Mouse (Mus musculus) v-Abl transformed pro-B cells (cell line): ENCODE results near the gene Rbfox1.

Experiments used
- in situ Hi-C, 2 experiments: fragments of 400-800 bp; cut with MboI; formaldehyde crosslinking; loops; one replicate each; pipeline ENCODE4 v1.15.1; 2025; ENCODE audit not compliant: unreplicated experiment in 2 of 2

The Rbfox1 gene

DNA sequence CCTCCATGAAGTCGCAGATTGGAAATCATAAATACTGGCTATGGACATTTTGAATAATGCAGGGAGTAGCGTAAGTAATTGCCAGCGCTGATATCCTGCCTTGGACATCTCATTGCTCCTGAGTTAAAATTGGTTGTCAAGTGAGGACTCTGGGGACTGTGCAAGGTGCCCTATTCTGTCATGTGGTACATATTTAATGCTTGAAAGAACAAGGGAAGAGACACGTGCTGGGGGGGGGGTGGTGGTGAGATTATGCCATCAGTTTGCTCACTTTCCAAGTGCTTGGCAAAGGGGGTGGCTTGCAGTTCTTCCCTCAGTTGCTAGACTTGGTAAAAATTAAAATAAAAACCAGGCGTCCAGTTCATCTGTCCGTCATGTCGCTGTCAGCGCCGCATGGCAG is 462.9 kb downstream of the Rbfox1 start:
- in situ Hi-C loops = no loop called here

GRCm38 (mm10) chr16:6348581-6349241 is 463.6 kb downstream of the Rbfox1 start:
- in situ Hi-C loops = no loop called here

DNA sequence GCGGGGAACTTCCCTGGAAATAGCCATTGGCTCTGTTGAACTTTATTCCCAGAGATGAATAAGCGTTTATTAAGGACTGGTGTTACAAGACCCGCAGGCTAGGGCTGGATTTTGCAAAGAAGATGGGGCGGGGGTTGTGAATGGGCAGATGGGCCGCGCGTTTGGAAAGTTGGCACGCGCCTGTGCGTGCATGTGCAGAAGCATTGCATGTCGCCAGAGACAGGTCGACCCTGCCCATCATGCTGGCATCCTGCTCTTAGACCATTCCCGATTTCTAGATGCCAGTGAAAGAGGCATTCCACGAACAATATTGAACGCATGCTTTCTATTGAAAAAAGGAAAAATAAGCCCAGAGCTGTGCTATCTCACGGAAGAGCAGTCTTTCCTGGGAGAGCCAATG is 464.2 kb downstream of the Rbfox1 start:
- in situ Hi-C loops = no loop called here

GRCm38 (mm10) chr16:6350256-6350655 is 465.1 kb downstream of the Rbfox1 start:
- in situ Hi-C loops = no loop called here

DNA sequence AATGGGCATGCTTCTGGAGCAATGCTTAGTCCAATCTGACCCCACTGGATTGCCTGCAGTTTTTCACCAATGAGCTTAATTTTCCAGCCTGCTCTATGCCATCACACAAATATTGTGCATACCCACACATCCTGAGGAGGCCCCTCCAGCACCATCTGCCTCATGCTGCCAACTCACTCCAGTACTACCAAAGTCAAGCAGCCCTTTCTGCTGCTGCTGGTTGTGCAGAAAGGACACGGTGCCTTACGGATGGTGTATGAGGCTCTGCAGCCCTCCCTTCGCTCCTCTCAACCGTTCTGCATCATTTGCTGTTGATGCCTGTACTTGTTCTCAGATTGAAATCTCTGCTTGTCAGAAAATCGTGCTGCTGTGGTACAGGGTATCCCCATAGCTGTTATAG is 468.0 kb downstream of the Rbfox1 start:
- in situ Hi-C loops = no loop called here

DNA sequence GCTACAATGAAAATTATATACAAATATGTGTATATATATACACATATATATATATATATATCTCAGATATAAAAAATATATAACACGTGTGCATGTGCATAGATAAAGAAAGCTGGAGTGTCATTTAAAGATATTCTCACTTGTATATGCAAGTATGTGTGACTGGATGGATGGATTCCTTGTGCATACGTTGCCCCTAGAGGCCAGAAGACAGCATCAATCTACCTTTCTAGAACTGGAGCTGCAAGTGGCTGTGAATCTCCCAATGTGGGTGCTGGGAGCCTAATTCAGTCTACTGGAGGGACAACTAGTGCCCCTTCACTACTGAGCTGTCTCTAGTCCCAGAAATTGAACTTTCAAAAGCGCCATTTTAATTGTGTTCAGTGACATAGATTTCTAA is 471.8 kb downstream of the Rbfox1 start:
- in situ Hi-C loops = no loop called here

GRCm38 (mm10) chr16:6365793-6366192 is 480.6 kb downstream of the Rbfox1 start:
- in situ Hi-C loops = no loop called here

- in situ Hi-C loops = no loop called here
These were observed 481.5 kb downstream of the Rbfox1 start for GRCm38 (mm10) chr16:6366649-6367048.

DNA sequence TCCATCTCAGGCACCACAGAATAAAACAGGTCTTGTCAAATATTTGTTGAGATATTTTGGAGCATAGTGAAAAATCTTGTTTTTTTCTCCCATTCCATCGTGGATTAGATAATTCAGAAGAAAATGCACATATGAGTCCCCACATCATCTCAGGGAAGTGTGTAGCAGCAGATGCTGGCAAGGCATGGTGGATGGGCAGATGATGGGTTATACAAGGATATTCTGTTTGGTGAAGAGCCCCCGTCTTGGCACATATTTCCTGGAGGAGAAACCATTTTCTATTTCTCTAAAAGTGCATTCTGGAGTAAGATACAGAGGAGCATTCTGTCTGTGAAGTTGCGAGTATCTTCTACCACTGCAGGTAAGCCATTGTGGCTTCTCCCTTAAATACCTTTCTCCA is 495.8 kb downstream of the Rbfox1 start:
- in situ Hi-C loops = no loop called here

- in situ Hi-C loops = no loop called here
These were observed 496.4 kb downstream of the Rbfox1 start for GRCm38 (mm10) chr16:6381572-6381971.

DNA sequence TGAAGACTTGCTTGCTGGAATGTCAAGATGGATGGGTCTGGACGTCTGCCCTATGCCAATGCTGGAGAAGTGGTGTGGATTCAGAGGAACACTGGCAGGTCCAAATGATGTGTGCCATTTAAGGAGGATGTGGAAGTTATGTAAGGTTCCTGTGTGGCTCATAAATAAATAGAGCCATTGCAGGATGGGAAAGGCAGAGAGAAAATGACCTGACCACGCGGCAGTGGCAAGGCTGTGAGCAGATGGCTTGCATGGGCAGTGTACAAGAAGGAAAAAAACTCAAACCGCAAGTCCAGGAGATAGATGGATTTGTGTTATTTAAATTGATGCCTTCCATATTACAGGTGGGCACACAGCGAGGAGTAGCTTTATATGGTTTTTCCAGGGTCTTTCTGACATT is 497.6 kb downstream of the Rbfox1 start:
- in situ Hi-C loops = no loop called here

GRCm38 (mm10) chr16:6390278-6390930 is 505.2 kb downstream of the Rbfox1 start:
- in situ Hi-C loops = no loop called here

DNA sequence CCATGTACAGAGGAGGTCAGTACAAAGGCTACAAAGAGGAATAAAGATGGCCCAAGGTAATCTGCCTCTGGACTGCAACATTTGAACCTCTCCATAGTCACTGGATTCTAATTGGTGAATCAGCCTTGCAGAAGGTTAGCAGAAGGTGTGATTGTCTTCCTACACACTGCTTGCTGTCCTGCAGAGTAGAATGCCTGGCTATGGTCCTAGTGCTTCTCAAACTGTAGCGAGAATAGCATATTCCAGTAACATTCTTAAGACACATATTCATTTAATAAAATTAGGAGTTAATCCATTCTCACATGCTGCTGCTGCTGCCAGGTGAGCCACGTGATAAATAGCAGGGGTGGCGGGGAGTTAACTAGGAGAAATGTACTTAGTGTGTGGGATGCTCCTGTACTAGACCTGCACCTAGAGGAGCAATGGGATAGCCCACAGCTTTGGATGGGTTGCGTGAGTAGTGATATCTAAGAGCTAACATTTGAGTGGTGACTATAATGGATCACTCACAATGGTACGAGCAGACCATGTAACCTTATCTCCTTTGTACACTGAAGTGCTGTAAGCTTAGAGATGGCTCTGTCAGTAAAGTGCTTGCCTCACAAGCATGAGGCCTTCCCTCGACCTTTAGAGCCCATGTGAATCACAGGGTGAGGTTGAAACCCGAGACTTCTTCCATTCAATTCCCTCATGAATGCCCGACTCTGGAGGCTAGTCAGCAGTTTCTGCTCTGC is 511.7 kb downstream of the Rbfox1 start:
- in situ Hi-C loops = no loop called here

DNA sequence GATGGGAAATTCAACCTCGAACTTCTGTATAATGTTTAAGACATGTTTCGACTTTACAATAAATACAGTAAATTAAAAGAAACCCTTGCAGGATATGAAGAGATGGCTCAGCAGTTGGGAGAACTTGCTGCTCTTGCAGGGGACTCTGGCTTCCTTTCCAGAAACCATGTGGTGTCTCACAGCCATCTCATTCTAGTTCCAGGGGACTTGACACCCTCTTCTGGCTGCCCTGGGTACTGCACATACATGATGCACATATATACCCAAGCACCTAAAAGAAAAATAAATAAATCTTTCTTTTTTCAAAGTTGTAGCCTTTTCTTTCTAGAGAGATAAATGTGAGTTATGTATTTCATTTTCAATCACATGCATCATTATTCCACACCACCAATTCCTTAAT is 512.5 kb downstream of the Rbfox1 start:
- in situ Hi-C loops = no loop called here

DNA sequence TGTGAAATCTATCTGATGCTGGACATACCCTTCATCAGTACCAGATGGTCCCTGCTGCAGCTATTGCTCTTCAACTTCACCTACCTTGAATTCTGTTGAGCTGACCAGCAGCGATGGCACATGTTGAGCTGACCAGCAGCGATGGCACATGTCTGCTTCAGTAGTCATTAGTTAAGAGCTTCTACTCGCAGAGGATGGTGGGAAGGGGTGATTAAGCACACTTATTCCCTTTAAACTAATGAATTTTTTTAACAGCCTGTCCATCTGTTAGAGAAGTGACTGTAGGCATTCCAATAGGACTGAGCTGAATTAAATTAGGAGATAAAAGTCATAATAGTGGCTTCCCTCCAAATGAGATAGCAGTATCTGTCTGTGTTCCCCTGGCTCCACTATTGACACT is 517.7 kb downstream of the Rbfox1 start:
- in situ Hi-C loops = no loop called here

- in situ Hi-C loops = no loop called here
These were observed 529.7 kb downstream of the Rbfox1 start for GRCm38 (mm10) chr16:6414846-6415245.

DNA sequence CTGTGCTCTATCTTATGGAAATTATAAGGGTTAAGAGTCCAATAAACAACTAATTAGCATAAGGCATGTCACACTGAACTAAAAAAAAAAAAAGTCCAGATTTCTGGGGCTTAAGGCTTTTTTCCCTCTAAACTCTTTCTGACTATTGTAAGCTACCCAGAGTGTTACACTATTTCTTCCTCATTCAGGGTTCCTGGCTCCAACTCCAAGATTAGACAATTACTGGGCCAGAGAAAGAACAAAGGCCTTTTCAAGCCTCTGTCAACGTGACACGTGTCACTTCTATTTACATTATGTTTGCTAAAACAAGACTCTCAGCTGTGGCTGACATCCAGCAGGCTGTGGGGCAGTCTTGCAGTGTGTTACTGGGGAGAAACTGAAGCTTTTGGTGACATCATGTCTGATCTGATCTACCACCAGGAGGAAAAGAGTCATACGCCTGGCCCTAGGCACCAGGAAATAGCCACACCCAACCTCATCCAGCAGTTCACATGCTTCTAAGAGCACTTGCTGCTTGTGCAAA is 536.5 kb downstream of the Rbfox1 start:
- in situ Hi-C loops = no loop called here

DNA sequence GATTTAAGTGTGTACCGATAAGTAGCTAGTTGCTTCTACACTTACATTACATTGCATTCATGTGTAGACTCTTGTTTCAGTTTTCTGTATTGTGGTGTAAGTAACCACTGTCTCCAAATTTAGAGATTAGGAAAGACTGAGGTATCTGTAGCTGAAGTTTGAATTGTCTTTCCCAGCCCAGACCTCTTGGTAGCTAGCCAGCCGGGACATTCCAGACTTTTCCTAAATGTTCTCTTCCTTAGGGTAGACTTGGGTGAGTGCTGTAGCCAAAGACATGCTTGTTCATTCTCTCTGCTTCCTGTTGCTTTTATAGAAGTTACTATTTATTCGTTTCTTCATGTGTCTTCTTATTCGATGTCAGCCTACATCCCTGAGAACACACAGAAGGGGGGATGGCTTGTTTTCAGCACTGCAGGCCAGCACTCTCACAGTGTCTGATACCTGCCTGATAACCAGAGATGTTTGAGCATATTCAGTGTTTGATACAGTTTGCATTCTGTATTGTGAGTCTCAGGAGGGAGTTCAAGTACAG is 538.8 kb downstream of the Rbfox1 start:
- in situ Hi-C loops = no loop called here

DNA sequence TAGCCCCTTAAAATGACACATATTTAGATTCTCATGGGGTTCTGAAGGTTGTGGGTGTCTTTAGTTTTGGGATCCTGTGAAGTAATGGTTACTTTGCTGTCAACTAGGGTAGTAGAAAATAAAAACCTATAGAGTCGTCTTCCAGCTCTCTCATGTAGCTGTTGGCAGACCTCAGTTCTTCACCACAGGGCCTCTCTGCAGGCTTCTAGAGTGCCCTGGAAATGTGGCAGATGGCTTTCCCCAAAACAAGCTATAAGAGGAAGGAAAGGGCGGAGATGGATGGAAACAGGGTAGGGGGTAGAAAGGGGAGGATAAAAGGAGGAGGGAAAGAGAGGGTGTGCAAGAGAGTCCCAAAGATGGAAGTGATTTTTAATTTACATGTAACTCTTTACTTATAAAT is 539.6 kb downstream of the Rbfox1 start:
- in situ Hi-C loops = no loop called here

DNA sequence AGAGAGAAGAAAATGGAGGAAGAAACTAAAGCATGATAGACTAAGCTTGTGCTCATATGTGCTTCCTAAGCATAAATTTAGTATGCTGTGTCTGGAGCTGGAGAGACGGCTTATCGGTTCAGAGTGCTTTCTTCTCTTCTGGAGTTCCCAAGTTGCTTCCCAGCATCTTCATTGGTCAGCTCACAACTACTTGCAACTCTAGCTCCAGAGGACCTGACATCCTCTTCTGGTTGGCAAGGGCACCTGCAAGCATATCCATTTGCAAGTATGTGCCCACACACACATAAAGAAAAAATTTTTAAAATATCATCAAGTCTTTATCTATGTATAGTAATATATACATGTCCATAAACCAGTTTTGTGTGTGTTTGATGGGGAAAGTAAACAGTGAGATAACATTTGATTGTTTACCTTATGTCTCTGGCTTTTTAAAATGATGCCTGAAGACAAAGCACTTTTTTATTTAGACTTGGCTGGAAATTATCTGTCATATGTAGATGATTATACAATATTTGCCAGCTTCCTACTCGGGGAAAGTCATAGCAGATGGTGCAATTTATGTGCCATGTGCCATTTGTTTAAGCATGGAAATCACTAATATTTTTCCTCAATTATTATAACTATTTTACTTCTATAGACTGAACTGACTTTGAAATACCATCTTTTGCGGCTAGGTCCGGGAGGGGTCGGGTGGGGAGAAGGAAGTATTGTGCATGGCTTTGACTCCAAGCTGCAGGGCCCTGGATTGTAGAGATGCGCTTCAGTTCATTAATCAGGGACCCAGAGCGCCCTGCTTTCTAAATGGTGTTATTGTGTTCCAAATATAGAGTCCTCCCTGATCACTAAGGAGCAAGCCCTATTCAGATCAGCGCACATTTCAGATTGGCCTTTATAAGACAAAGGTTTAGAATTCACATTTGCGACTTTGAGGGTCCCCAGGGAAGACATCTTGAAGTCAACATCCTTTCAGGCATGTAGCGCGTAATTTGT is 542.4 kb downstream of the Rbfox1 start:
- in situ Hi-C loops = no loop called here
